8 mouse cellular contexts compared by ENCODE assay signal in genomic region chr10:20104271-20104931, GRCm38 (mm10). TPM values are rescaled to one million over a fixed set of nuclear protein-coding genes. Genes with fewer than 3 reads are reported as not detected.
DNase-seq lines count a peak whose midpoint lies in the region; ATAC-seq lines count a peak whose summit lies in the region.

No protein-coding gene starts in this region.

- H3K9ac ChIP-seq in kidney, embryonic 14.5 days (ENCODE audit: low read depth, low read length): no peak overlapping the region; the same call in 1 of the 2 replicates

- no peaks in the 10 kb centered on the region for H3K27me3 ChIP-seq in kidney, embryonic 14.5 days (ENCODE audit: control insufficient read depth, insufficient read depth, low read length)
- no peaks in the 10 kb centered on the region for H3K27me3 ChIP-seq in megakaryocyte, embryonic 14.5 days (replicated peaks)

- 0 out of 2 replicates have a peak, but pooled peaks cover 4% of the 10 kb centered on the region for H3K4me1 ChIP-seq in kidney, embryonic 14.5 days (ENCODE audit: control insufficient read depth, insufficient read depth, low read length)
- peaks cover 29% of the 10 kb centered on the region for H3K4me1 ChIP-seq in megakaryocyte, embryonic 14.5 days

- no peak overlapping the region for H3K4me3 ChIP-seq in kidney, embryonic 14.5 days (ENCODE audit: low read length)
- peak overlapping the region; percentile 68 for H3K4me3 ChIP-seq in megakaryocyte, embryonic 14.5 days (replicated peaks)

- peak; percentile 55 for DNase-seq in kidney, adult 18-20 months
- DNase-seq in Muller cell, postnatal 12 days (ENCODE audit: inconsistent ontology term): peak; percentile 86
- DNase-seq in cerebellum, postnatal 10 days: peak; percentile 84 to 85
- no peak for DNase-seq in neural tube, embryonic 10.5 days (ENCODE audit: extremely low spot score, low spot score)
- no peak for DNase-seq in retina, embryonic 14.5 days (ENCODE audit: low spot score)

- ATAC-seq in kidney, embryonic 14.5 days (ENCODE audit: low FRiP score, low TSS enrichment): no peak
- ATAC-seq in hematopoietic stem cell, adult 5-6 weeks (replicated peaks in 1 of 2; ENCODE audit: insufficient read depth in 1 of 2, low FRiP score in 2 of 2, low TSS enrichment in 1 of 2, low read depth in 1 of 2, poor library complexity in 2 of 2, severe bottlenecking in 2 of 2): peak; percentile 78 to 96

- no peak overlapping the region for H3K27ac ChIP-seq in kidney, embryonic 14.5 days (ENCODE audit: low read depth, low read length)

- WGBS in kidney, embryonic 14.5 days: 54% methylated on average over 8 of the region's 8 CpGs

- H3K4me2 ChIP-seq in kidney, embryonic 14.5 days (replicated peaks; ENCODE audit: low read depth, low read length): no peak overlapping the region

- no peaks in the 10 kb centered on the region for H3K36me3 ChIP-seq in kidney, embryonic 14.5 days (ENCODE audit: control insufficient read depth, insufficient read depth, low read length)
- peaks cover 60% of the 10 kb centered on the region for H3K36me3 ChIP-seq in megakaryocyte, embryonic 14.5 days (replicated peaks; ENCODE audit: low read length)

- no peaks in the 10 kb centered on the region for H3K9me3 ChIP-seq in kidney, embryonic 14.5 days (ENCODE audit: control insufficient read depth, low read length)
- no peaks in the 10 kb centered on the region for H3K9me3 ChIP-seq in megakaryocyte, embryonic 14.5 days

RNA-seq across cellular contexts. Expression of gene Map7, which starts 43.9 kb away (rescaled TPM):
- 12.6 and 19.6 TPM in 2 replicates for polyA plus RNA-seq in kidney, embryonic 14.5 days (2014; fragmentation: Nextera tagmentation; extraction: Ambion mirVana)
- 156 and 190 TPM in 2 replicates for total RNA-seq in hematopoietic stem cell, adult 5-6 weeks (2017)
- 5.3 and 6.5 TPM in 2 replicates for polyA plus RNA-seq in megakaryocyte, embryonic 14.5 days (2012; ENCODE audit: insufficient read depth, low replicate concordance)

Comparison
In these comparisons a context has a peak if more than half of its experiments do, and no peak if none do; other contexts are left out.
1. DNase-seq: peak in kidney, adult 18-20 months (single experiment), Muller cell, postnatal 12 days (single experiment) and cerebellum, postnatal 10 days (2 of 2); none in neural tube, embryonic 10.5 days (single experiment) and retina, embryonic 14.5 days (single experiment).